Mouse (Mus musculus): ENCODE results near the gene A030003K21Rik. TPM values are rescaled to one million over a fixed set of nuclear protein-coding genes. Genes with fewer than 3 reads are reported as not detected.
"Not testable (repeated sequence)": the region's sequence is repeated elsewhere in the genome, so short reads cannot be mapped to it uniquely, and the experiment has no call there.

The A030003K21Rik gene
- not detected in 2 replicates for polyA plus RNA-seq (2015; fragmentation: Nextera tagmentation; extraction: Ambion mirVana)

DNA sequence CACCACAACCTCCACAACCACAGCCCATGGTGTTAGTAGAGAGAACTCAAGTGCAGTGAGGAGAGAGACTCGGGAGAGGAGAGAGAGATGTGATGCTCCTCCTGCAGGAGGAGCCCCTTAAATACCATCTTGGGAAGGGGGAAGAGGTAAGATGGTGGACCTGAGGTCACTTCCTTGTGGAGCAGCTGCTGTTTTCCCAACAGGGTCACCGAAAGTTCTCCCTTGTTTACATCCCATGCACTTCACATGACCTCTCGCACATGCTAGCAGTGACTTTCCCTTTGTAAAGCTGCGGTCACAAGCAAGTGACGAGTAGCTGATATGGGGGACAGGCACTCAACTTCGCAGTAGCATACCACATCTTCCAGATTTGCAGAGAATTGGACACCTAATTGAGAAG, at the start of gene A030003K21Rik:
Gene A030003K21Rik (minus strand): TSS at position 94 of the 400 bp plus-strand sequence.
- not testable (repeated sequence) for DNase-seq (ENCODE audit: low spot score)

DNA sequence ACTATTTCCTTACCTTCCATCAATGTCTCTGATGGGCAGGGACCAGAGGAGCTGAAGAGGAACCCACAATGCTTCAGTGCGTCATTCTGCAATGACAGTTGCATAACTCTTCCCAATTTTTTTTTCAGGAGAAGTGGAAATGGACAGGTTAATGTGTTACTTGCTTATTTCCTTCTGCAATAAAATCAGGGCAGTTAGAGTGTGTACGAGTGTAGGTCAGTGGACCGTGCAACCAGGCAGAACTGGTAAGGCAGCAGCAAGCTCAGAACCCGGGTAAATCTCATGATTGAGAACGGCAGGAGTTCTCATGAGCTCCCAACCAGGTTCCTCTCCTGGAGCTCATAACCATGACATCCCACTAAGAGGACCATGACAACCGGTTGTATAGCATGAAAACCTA, 48.9 kb upstream of the A030003K21Rik start:
- no peak for DNase-seq (ENCODE audit: low spot score)

- DNase-seq (ENCODE audit: low spot score) = no peak
These were observed 48.4 kb upstream of the A030003K21Rik start for GRCm38 (mm10) chr1:82991596-82991995.

- no peak for DNase-seq (ENCODE audit: low spot score)
These were observed 47.9 kb upstream of the A030003K21Rik start for GRCm38 (mm10) chr1:82991062-82991461.

- peak; percentile 68 for DNase-seq (ENCODE audit: low spot score)
These were observed 44.5 kb upstream of the A030003K21Rik start for GRCm38 (mm10) chr1:82987530-82988198.

DNA sequence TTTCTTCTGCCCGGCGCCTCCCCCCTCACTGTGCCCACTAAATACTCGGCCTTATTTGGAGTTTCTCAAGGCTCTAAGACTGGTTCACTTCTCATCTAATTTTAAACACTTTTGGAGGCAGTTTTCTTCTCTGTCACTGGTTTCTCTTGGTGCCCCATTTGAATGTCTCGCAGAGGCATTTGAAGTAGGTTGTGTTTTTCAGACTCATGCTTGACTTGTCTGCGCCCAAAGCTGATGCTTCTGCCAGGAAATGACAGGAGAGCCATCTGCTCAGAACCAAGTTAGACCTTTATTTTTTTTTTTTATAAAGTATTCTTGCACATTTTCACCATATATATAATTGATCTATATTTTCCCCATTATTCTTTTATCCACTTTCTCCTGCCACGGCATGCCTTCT, 43.5 kb upstream of the A030003K21Rik start:
- DNase-seq (ENCODE audit: low spot score) = no peak

- no peak for DNase-seq (ENCODE audit: low spot score)
These were observed 34.7 kb upstream of the A030003K21Rik start for GRCm38 (mm10) chr1:82977840-82978239.

DNA sequence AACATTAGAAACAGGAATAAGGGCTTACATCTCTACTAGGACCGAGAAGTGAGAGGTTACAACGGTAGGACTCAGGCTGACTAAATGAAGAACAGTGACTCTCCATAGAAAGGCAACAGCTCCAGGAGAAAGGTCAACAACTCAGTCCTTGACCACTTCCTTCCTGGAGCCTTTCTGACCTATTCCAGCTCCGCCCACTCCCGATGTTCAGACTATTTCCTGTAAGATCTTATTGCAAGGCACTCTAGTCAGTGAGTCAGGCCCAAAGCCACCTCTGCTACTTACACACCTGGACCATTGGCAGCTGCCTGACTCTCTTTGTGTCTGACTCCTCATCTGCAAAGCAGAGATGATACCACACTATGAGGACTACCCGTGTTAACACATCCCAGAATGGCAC, 32.6 kb upstream of the A030003K21Rik start:
- no peak for DNase-seq (ENCODE audit: low spot score)

GRCm38 (mm10) chr1:82974342-82974741, 31.2 kb upstream of the A030003K21Rik start:
- DNase-seq (ENCODE audit: low spot score) = no peak

DNA sequence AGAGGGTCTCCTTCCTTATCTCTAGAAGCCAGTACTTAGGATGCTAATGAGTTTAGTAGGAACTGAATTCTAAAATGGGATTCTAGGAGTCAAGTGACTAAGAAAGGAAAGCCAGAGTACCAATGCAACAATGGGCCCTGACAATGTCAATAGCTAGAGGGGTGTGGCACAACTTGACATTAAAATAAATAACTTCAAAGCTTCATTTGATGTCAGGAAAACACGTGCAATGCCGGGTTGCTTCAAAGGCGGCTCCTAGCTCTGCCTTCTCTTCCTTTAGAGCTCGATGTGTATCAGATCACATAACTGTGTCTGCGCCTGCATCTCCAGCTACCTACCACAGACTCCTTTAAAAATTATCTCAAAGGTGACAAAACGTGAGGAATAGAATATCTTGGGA, 30.7 kb upstream of the A030003K21Rik start:
- DNase-seq (ENCODE audit: low spot score) = peak; percentile 55

GRCm38 (mm10) chr1:82973244-82973643, 30.1 kb upstream of the A030003K21Rik start:
- no peak for DNase-seq (ENCODE audit: low spot score)

DNA sequence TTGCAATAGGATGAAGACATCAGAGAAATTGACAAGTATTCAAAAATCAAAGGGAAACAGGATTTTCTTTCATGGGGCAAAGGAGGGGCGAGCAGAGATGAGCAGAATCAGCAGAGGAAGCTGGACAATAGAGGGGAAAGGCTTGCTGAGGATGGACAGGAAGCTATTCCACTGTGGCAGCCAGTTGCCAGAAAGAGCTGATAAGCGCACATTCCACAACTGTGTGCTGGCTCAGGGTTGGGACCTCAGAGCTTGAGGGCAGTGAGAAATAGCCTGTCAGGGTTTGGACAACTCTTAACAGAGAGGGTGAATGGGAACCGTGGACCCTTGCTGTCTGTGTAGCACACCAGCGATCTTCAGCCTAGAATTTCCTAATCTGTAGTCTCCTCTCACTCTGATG, 28.9 kb upstream of the A030003K21Rik start:
- DNase-seq (ENCODE audit: low spot score) = no peak

DNA sequence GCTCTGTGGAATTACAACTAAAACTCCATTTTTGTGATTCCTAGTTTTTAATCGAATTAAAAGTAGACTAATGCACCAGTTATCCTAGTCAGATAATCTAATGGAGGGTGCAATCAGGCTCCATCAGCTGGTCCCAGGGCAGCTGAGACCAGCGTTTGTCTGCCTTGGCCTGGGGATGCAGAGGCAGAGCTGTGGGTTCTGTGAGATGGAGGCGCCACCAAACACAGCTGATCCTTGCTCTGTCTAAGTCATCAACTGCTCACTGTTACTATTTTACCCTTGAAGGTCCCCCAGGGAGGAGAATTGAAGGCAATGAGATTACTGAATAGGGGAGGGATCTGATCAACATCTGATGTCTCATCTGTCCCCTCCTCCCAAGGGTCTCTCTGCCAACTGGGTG, 23.2 kb upstream of the A030003K21Rik start:
- DNase-seq (ENCODE audit: low spot score) = no peak

GRCm38 (mm10) chr1:82959870-82960385, 16.7 kb upstream of the A030003K21Rik start, which contains the start of gene Gm47955:
TSS of gene Gm47955 (plus strand) at chr1:82960286.
- DNase-seq (ENCODE audit: low spot score) = no peak

GRCm38 (mm10) chr1:82955913-82956312, 12.7 kb upstream of the A030003K21Rik start, which contains the start of gene Gm7544:
TSS of gene Gm7544 (minus strand) at chr1:82956013.
- not testable (repeated sequence) for DNase-seq (ENCODE audit: low spot score)

DNA sequence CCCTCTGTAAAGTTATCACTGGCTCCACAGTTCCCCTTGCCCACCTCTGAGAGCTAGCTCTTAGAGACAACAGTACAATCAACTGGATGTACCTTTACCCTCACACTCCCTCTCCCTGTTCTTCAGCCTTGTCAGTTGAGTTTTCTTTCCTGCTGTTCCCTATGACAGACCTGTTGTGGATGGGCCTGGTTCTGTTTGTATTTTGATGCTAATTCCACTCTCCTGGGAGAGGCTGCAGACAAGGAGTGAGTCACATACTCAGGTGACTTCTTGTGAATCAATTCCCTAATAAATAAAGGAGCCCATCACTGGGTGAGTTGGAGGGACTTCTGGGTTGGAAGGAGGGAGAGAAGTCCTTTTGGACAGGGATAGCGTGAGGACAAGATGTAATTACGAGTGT, 5.4 kb upstream of the A030003K21Rik start:
- no peak for DNase-seq (ENCODE audit: low spot score)

- not testable (repeated sequence) for DNase-seq (ENCODE audit: low spot score)
These were observed 2.8 kb upstream of the A030003K21Rik start for GRCm38 (mm10) chr1:82946029-82946428.

- not testable (repeated sequence) for DNase-seq (ENCODE audit: low spot score)
These were observed 683 bp downstream of the A030003K21Rik start for GRCm38 (mm10) chr1:82942505-82942904.

DNA sequence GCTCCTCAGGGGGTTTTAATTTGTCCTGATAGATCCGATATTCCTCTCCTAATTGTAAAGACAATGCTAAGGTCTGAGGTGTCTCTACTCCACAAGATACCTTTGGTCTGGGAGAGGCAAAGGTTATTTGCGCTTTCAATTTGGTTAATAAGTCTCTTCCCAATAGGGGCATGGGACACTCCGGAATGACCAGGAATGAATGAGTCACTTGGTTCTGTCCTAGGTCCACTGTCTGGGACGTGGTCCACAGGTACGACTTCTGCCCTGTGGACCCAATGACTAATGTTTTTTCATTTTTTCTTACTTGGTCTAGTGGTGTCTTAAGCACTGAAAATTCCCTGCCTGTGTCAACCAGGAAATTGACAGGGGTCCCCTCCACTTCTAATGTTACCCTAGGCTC, 4.5 kb downstream of the A030003K21Rik start:
- no peak for DNase-seq (ENCODE audit: low spot score)

- not testable (repeated sequence) for DNase-seq (ENCODE audit: low spot score)
These were observed 11.9 kb downstream of the A030003K21Rik start, which contains the start of gene Gm6217 for GRCm38 (mm10) chr1:82931326-82931725. TSS of gene Gm6217 (minus strand) at chr1:82931399.

GRCm38 (mm10) chr1:82930558-82930957, 12.6 kb downstream of the A030003K21Rik start:
- not testable (repeated sequence) for DNase-seq (ENCODE audit: low spot score)

DNA sequence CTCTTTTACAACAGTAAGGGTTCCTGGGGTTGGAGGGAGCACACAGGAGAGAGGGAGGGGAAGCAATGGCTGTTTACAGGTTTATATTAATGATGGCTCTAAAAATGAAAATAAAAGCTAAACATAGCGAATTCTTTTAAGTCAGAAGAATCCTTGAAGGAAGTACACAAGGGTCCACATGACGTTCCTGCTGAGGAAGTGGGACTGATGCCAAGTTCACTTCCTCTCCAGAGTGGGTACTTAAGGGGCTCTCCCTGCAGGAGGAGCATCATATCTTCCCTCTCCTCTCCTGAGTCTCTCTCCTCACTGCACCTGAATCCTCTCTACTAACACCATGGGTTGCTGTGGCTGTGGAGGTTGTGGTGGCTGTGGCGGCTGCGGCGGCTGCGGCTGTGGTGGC, 18.5 kb downstream of the A030003K21Rik start, which contains the start of gene A030014E15Rik:
Gene A030014E15Rik (plus strand): TSS at position 268 of the 400 bp plus-strand sequence.
- no peak for DNase-seq (ENCODE audit: low spot score)

- not testable (repeated sequence) for DNase-seq (ENCODE audit: low spot score)
These were observed 29.8 kb downstream of the A030003K21Rik start for GRCm38 (mm10) chr1:82913434-82913833.
